Mouse (Mus musculus): Measurements from ENCODE around the gene Arhgap5. TPM values are rescaled to one million over a fixed set of nuclear protein-coding genes. Genes with fewer than 3 reads are reported as not detected.

Gene Arhgap5
- polyA plus RNA-seq, 1 experiment = 121 TPM

- H3K4me3 ChIP-seq (ENCODE audit: insufficient read depth, low read length) = no peak overlapping the region
- no peaks in the 10 kb centered on the region for H3K4me1 ChIP-seq (ENCODE audit: control insufficient read depth, insufficient read depth, low read length)
- TF ChIP-seq CTCF (IDR thresholded peaks at IDR 0.05; ENCODE audit: borderline replicate concordance, insufficient read depth, low read length) = no peak
- TF ChIP-seq POLR2A (IDR thresholded peaks at IDR 0.05; ENCODE audit: low read depth, low read length) = no peak
- no peak overlapping the region for H3K27ac ChIP-seq (ENCODE audit: insufficient read depth, low read length)
Measured at GRCm38 (mm10) chr12:52595389-52596185, 91.8 kb downstream of the Arhgap5 start.

- no peak overlapping the region for H3K27ac ChIP-seq (ENCODE audit: insufficient read depth, low read length)
- 0 out of 2 replicates have a peak, but pooled peaks cover under 1% of the 10 kb centered on the region for H3K4me1 ChIP-seq (ENCODE audit: control insufficient read depth, insufficient read depth, low read length)
- TF ChIP-seq CTCF (IDR thresholded peaks at IDR 0.05; ENCODE audit: borderline replicate concordance, insufficient read depth, low read length) = no peak
- TF ChIP-seq POLR2A (IDR thresholded peaks at IDR 0.05; ENCODE audit: low read depth, low read length) = no peak
- H3K4me3 ChIP-seq (ENCODE audit: insufficient read depth, low read length) = peak overlapping the region; percentile 60
Measured at GRCm38 (mm10) chr12:52602471-52602870, 98.7 kb downstream of the Arhgap5 start.

- Histone ChIP-seq H3K4me1 (ENCODE audit: control insufficient read depth, insufficient read depth, low read length) (0 out of 2 replicates have a peak, but pooled peaks cover 2% of the 10 kb centered on the region), H3K4me3 (ENCODE audit: insufficient read depth, low read length) (peak overlapping the region; percentile 60), H3K27ac (ENCODE audit: insufficient read depth, low read length) (peak overlapping the region; percentile 56)
- TF ChIP-seq POLR2A (IDR thresholded peaks at IDR 0.05; ENCODE audit: low read depth, low read length) (peak; percentile 91), CTCF (IDR thresholded peaks at IDR 0.05; ENCODE audit: borderline replicate concordance, insufficient read depth, low read length) (no peak)
Measured at GRCm38 (mm10) chr12:52602883-52603694, 99.3 kb downstream of the Arhgap5 start.

- H3K4me3 ChIP-seq (ENCODE audit: insufficient read depth, low read length) = peak overlapping the region; percentile 75
- peak overlapping the region; percentile 60 for H3K27ac ChIP-seq (ENCODE audit: insufficient read depth, low read length)
- H3K4me1 ChIP-seq (ENCODE audit: control insufficient read depth, insufficient read depth, low read length) = 0 out of 2 replicates have a peak, but pooled peaks cover 2% of the 10 kb centered on the region
- TF ChIP-seq CTCF (IDR thresholded peaks at IDR 0.05; ENCODE audit: borderline replicate concordance, insufficient read depth, low read length) (no peak), POLR2A (IDR thresholded peaks at IDR 0.05; ENCODE audit: low read depth, low read length) (no peak)
Measured at GRCm38 (mm10) chr12:52603695-52604255, 100.0 kb downstream of the Arhgap5 start.

- H3K4me1 ChIP-seq (ENCODE audit: control insufficient read depth, insufficient read depth, low read length) = 0 out of 2 replicates have a peak, but pooled peaks cover 2% of the 10 kb centered on the region
- no peak for TF ChIP-seq CTCF (IDR thresholded peaks at IDR 0.05; ENCODE audit: borderline replicate concordance, insufficient read depth, low read length)
- peak; percentile 91 for TF ChIP-seq POLR2A (IDR thresholded peaks at IDR 0.05; ENCODE audit: low read depth, low read length)
- H3K4me3 ChIP-seq (ENCODE audit: insufficient read depth, low read length) = peak overlapping the region; percentile 75
- peak overlapping the region; percentile 60 for H3K27ac ChIP-seq (ENCODE audit: insufficient read depth, low read length)
Measured at GRCm38 (mm10) chr12:52604256-52604991, 100.7 kb downstream of the Arhgap5 start.

GRCm38 (mm10) chr12:52604992-52605652 is 101.3 kb downstream of the Arhgap5 start:
- H3K4me3 ChIP-seq (ENCODE audit: insufficient read depth, low read length) = no peak overlapping the region
- H3K27ac ChIP-seq (ENCODE audit: insufficient read depth, low read length) = peak overlapping the region; percentile 53
- 0 out of 2 replicates have a peak, but pooled peaks cover 2% of the 10 kb centered on the region for H3K4me1 ChIP-seq (ENCODE audit: control insufficient read depth, insufficient read depth, low read length)
- TF ChIP-seq CTCF (IDR thresholded peaks at IDR 0.05; ENCODE audit: borderline replicate concordance, insufficient read depth, low read length) = no peak
- no peak for TF ChIP-seq POLR2A (IDR thresholded peaks at IDR 0.05; ENCODE audit: low read depth, low read length)

- no peak for TF ChIP-seq CTCF (IDR thresholded peaks at IDR 0.05; ENCODE audit: borderline replicate concordance, insufficient read depth, low read length)
- no peak for TF ChIP-seq POLR2A (IDR thresholded peaks at IDR 0.05; ENCODE audit: low read depth, low read length)
- H3K27ac ChIP-seq (ENCODE audit: insufficient read depth, low read length) = peak overlapping the region; percentile 55; the same call in 1 of the 2 replicates
- H3K4me1 ChIP-seq (ENCODE audit: control insufficient read depth, insufficient read depth, low read length) = 0 out of 2 replicates have a peak, but pooled peaks cover 2% of the 10 kb centered on the region
- no peak overlapping the region for H3K4me3 ChIP-seq (ENCODE audit: insufficient read depth, low read length)
Measured at GRCm38 (mm10) chr12:52607411-52607810, 103.6 kb downstream of the Arhgap5 start.

GRCm38 (mm10) chr12:52615703-52616102 is 111.9 kb downstream of the Arhgap5 start:
- no peak for TF ChIP-seq POLR2A (IDR thresholded peaks at IDR 0.05; ENCODE audit: low read depth, low read length)
- TF ChIP-seq CTCF (IDR thresholded peaks at IDR 0.05; ENCODE audit: borderline replicate concordance, insufficient read depth, low read length) = no peak
- Histone ChIP-seq H3K27ac (ENCODE audit: insufficient read depth, low read length) (no peak overlapping the region), H3K4me1 (ENCODE audit: control insufficient read depth, insufficient read depth, low read length) (no peaks in the 10 kb centered on the region), H3K4me3 (ENCODE audit: insufficient read depth, low read length) (no peak overlapping the region)

Data from embryonic fibroblast, embryonic 13.5 days (primary cell).